Mouse (Mus musculus) E14TG2a.4 (cell line): ENCODE results near the gene Spata48.

ENCODE experiments used
- CTCF ChIP-seq: conservative IDR thresholded peaks from 2 replicates; pipeline ENCODE4 v1.5.1; 2014; ENCODE audit warnings: low read length
- NANOG ChIP-seq: IDR thresholded peaks from 2 replicates; pipeline ENCODE4 v1.6.1; 2014; ENCODE audit warnings: borderline replicate concordance, low read length, mixed read lengths
- POU5F1 ChIP-seq: IDR thresholded peaks from 2 replicates; pipeline ENCODE4 v1.6.1; 2014; ENCODE audit warnings: low read length, borderline replicate concordance

GRCm38 (mm10) chr11:11564266-11565044, 102.6 kb downstream of the Spata48 start:
- no peak for TF ChIP-seq CTCF
- no peak for TF ChIP-seq NANOG
- no peak for TF ChIP-seq POU5F1
